Mouse (Mus musculus) G1E (cell line): Measurements from ENCODE around the gene Ifi206.
"Not testable (repeated sequence)": the region's sequence is repeated elsewhere in the genome, so short reads cannot be mapped to it uniquely, and the experiment has no call there.

Experiments used
- CTCF ChIP-seq: IDR thresholded peaks from 2 replicates; pipeline ENCODE4 v1.5.1; 2012; ENCODE audit warnings: low read depth, low read length, inconsistent platforms, mixed read lengths
- GATA2 ChIP-seq: IDR thresholded peaks from 2 replicates; pipeline ENCODE4 v1.6.1; 2012; ENCODE audit warnings: low read depth, low read length, inconsistent platforms, borderline replicate concordance
- POLR2AphosphoS5 ChIP-seq: IDR thresholded peaks from 2 replicates; pipeline ENCODE4 v1.6.1; 2012; ENCODE audit warnings: low read depth, low read length, inconsistent platforms; ENCODE audit not compliant: insufficient replicate concordance
- TAL1 ChIP-seq: conservative IDR thresholded peaks from 2 replicates; pipeline ENCODE4 v1.6.1; 2012; ENCODE audit warnings: low read depth, low read length, inconsistent platforms, mixed read lengths

GRCm38 (mm10) chr1:173510595-173510994 lies 19.8 kb upstream of the Ifi206 start:
- not testable (repeated sequence) for TF ChIP-seq CTCF, POLR2AphosphoS5, TAL1, GATA2
